Mouse (Mus musculus) erythroblast, embryonic 14.5 days (primary cell): ENCODE results near the gene Zbtb33.

Source experiments
- GATA1 ChIP-seq: IDR thresholded peaks from 2 replicates; pipeline ENCODE4 v1.6.1; 2012; ENCODE audit warnings: low read length, inconsistent platforms, mixed read lengths
- TAL1 ChIP-seq: IDR thresholded peaks from 3 replicates; pipeline ENCODE4 v1.6.1; 2012; ENCODE audit warnings: low read length, inconsistent platforms, mixed read lengths

DNA sequence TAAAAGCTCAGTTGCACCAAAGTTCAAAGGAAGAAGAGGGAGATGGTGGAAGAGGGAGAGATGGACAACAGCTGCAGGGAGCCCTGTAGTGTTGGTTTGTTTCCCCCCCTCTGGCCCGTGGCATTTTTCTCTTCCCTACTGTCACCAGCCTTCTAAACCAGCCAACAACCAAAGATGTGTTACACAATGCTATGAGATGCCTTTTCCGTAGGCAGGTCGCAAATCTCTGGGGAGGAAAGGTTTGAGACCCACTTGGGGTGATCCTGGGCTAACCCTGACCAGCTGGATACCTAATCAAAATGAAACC is 818 bp downstream of the Zbtb33 start:
- no peak for TF ChIP-seq TAL1
- no peak for TF ChIP-seq GATA1
